Mouse (Mus musculus) spleen, adult 2 months (tissue): ENCODE measurements around the gene Tacc2.

ENCODE experiments used
- CTCF ChIP-seq: fragments of 200-500 bp; IDR thresholded peaks from 2 replicates; pipeline ENCODE4 v1.5.1; 2011; ENCODE audit warnings: mild to moderate bottlenecking, inconsistent platforms; ENCODE audit not compliant: insufficient read depth, insufficient read length, insufficient replicate concordance; ENCODE audit errors: extremely low read depth
- POLR2A ChIP-seq: fragments of 200-500 bp; IDR thresholded peaks from 2 replicates; pipeline ENCODE4 v1.6.1; 2011; ENCODE audit warnings: low read depth, low read length, inconsistent platforms

DNA sequence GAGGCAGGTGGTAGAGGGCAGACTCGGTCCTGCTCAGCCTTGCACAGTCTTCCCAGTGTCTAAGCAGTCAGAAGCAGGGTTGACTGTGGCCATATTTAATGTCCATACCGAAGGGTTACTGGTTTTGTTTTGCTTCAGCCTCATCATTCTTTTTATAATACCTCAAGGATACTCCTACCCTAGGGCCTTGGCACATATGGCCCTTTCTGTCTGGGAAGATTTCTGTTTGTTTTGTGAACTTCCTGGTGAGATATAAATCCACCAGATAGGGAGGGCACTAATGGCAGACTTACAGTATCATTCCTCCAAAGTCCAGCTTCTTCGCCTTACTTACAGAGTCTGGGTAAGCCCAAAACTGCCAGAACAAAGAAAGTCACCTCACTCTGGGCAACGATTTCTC, 150.3 kb downstream of the Tacc2 start:
- TF ChIP-seq POLR2A (no peak), CTCF (no peak)
